Mouse (Mus musculus): ENCODE results near the gene Kif13a. TPM values are rescaled to one million over a fixed set of nuclear protein-coding genes. Genes with fewer than 3 reads are reported as not detected.

The Kif13a gene
- polyA plus RNA-seq, 1 experiment from 2014 or later: 8.0 TPM

GRCm38 (mm10) chr13:46779831-46780230 lies 149.8 kb downstream of the Kif13a start:
- H3K36me3 ChIP-seq (replicated peaks): peaks cover 60% of the 10 kb centered on the region
- no peak for DNase-seq (ENCODE audit: extremely low spot score, low spot score)
- 82% methylated on average over 10 of the region's 10 CpGs for WGBS

GRCm38 (mm10) chr13:46777461-46777860 lies 152.2 kb downstream of the Kif13a start:
- DNase-seq (ENCODE audit: extremely low spot score, low spot score): no peak
- no peaks in the 10 kb centered on the region for H3K27me3 ChIP-seq (ENCODE audit: poor library complexity, severe bottlenecking)
- H3K36me3 ChIP-seq (replicated peaks): peaks cover 63% of the 10 kb centered on the region
- H3K27ac ChIP-seq: no peak overlapping the region
- no peak overlapping the region for H3K4me3 ChIP-seq
- no peaks in the 10 kb centered on the region; the same call in 1 of the 2 replicates for H3K4me1 ChIP-seq
- 0 out of 2 replicates have a peak, but pooled peaks cover 2% of the 10 kb centered on the region for H3K9me3 ChIP-seq
- 91% methylated on average over 3 of the region's 3 CpGs for WGBS

More at GRCm38 (mm10) chr13:46779831-46780230, 149.8 kb downstream of the Kif13a start:
- no peak overlapping the region for H3K27ac ChIP-seq
- H3K4me3 ChIP-seq: no peak overlapping the region
- no peaks in the 10 kb centered on the region for H3K27me3 ChIP-seq (ENCODE audit: poor library complexity, severe bottlenecking)
- no peaks in the 10 kb centered on the region; the same call in 1 of the 2 replicates for H3K4me1 ChIP-seq
- H3K9me3 ChIP-seq: no peaks in the 10 kb centered on the region

- no peaks in the 10 kb centered on the region for H3K27me3 ChIP-seq (ENCODE audit: poor library complexity, severe bottlenecking)
- 0 out of 2 replicates have a peak, but pooled peaks cover 2% of the 10 kb centered on the region for H3K9me3 ChIP-seq
- H3K27ac ChIP-seq: no peak overlapping the region
- H3K4me3 ChIP-seq: no peak overlapping the region
- no peaks in the 10 kb centered on the region; the same call in 1 of the 2 replicates for H3K4me1 ChIP-seq
- no peak for DNase-seq (ENCODE audit: extremely low spot score, low spot score)
- WGBS: 79% methylated on average over 14 of the region's 14 CpGs
- peaks cover 69% of the 10 kb centered on the region for H3K36me3 ChIP-seq (replicated peaks)
Measured at GRCm38 (mm10) chr13:46776636-46777305, 152.9 kb downstream of the Kif13a start.

GRCm38 (mm10) chr13:46774998-46775397 lies 154.7 kb downstream of the Kif13a start:
- Histone ChIP-seq H3K9me3 (0 out of 2 replicates have a peak, but pooled peaks cover 2% of the 10 kb centered on the region), H3K4me1 (no peaks in the 10 kb centered on the region; the same call in 1 of the 2 replicates), H3K27ac (no peak overlapping the region), H3K36me3 (replicated peaks) (peaks cover 74% of the 10 kb centered on the region), H3K4me3 (no peak overlapping the region), H3K27me3 (ENCODE audit: poor library complexity, severe bottlenecking) (no peaks in the 10 kb centered on the region)
- DNase-seq (ENCODE audit: extremely low spot score, low spot score): no peak
- 91% methylated on average over 5 of the region's 5 CpGs for WGBS

- no peak overlapping the region for H3K4me3 ChIP-seq
- DNase-seq (ENCODE audit: extremely low spot score, low spot score): no peak
- H3K27ac ChIP-seq: no peak overlapping the region
- peaks cover 88% of the 10 kb centered on the region for H3K36me3 ChIP-seq (replicated peaks)
- H3K9me3 ChIP-seq: 0 out of 2 replicates have a peak, but pooled peaks cover 2% of the 10 kb centered on the region
- no peaks in the 10 kb centered on the region for H3K4me1 ChIP-seq
- WGBS: 97% methylated on average over 13 of the region's 13 CpGs
- no peaks in the 10 kb centered on the region for H3K27me3 ChIP-seq (ENCODE audit: poor library complexity, severe bottlenecking)
Measured at GRCm38 (mm10) chr13:46772581-46772980, 157.1 kb downstream of the Kif13a start.

GRCm38 (mm10) chr13:46765361-46765760 lies 164.3 kb downstream of the Kif13a start:
- no peaks in the 10 kb centered on the region for H3K27me3 ChIP-seq (ENCODE audit: poor library complexity, severe bottlenecking)
- H3K9me3 ChIP-seq: no peaks in the 10 kb centered on the region
- DNase-seq (ENCODE audit: extremely low spot score, low spot score): no peak
- H3K27ac ChIP-seq: no peak overlapping the region
- H3K36me3 ChIP-seq (replicated peaks): peaks cover 84% of the 10 kb centered on the region
- 96% methylated on average over 2 of the region's 2 CpGs for WGBS
- no peaks in the 10 kb centered on the region for H3K4me1 ChIP-seq
- no peak overlapping the region for H3K4me3 ChIP-seq

- Histone ChIP-seq H3K27ac (no peak overlapping the region), H3K27me3 (ENCODE audit: poor library complexity, severe bottlenecking) (no peaks in the 10 kb centered on the region), H3K9me3 (no peaks in the 10 kb centered on the region), H3K4me1 (no peaks in the 10 kb centered on the region), H3K4me3 (no peak overlapping the region), H3K36me3 (replicated peaks) (peaks cover 82% of the 10 kb centered on the region)
- 96% methylated on average over 9 of the region's 9 CpGs for WGBS
- DNase-seq (ENCODE audit: extremely low spot score, low spot score): no peak
Measured at GRCm38 (mm10) chr13:46763210-46763609, 166.5 kb downstream of the Kif13a start.

GRCm38 (mm10) chr13:46760921-46761320 lies 168.7 kb downstream of the Kif13a start:
- Histone ChIP-seq H3K27me3 (ENCODE audit: poor library complexity, severe bottlenecking) (no peaks in the 10 kb centered on the region), H3K27ac (no peak overlapping the region), H3K9me3 (no peaks in the 10 kb centered on the region), H3K4me1 (no peaks in the 10 kb centered on the region), H3K36me3 (replicated peaks) (peaks cover 73% of the 10 kb centered on the region), H3K4me3 (no peak overlapping the region)
- WGBS: 74% methylated on average over 6 of the region's 6 CpGs
- DNase-seq (ENCODE audit: extremely low spot score, low spot score): no peak

- H3K36me3 ChIP-seq (replicated peaks): peaks cover 68% of the 10 kb centered on the region
- no peaks in the 10 kb centered on the region for H3K27me3 ChIP-seq (ENCODE audit: poor library complexity, severe bottlenecking)
- no peak overlapping the region for H3K4me3 ChIP-seq
- WGBS: 66% methylated on average over 8 of the region's 8 CpGs
- H3K4me1 ChIP-seq: no peaks in the 10 kb centered on the region
- no peaks in the 10 kb centered on the region for H3K9me3 ChIP-seq
- no peak for DNase-seq (ENCODE audit: extremely low spot score, low spot score)
- H3K27ac ChIP-seq: no peak overlapping the region
Measured at GRCm38 (mm10) chr13:46759281-46759809, 170.3 kb downstream of the Kif13a start.

- DNase-seq (ENCODE audit: extremely low spot score, low spot score): no peak
- Histone ChIP-seq H3K4me3 (no peak overlapping the region), H3K36me3 (replicated peaks) (peaks cover 63% of the 10 kb centered on the region), H3K27me3 (ENCODE audit: poor library complexity, severe bottlenecking) (no peaks in the 10 kb centered on the region), H3K27ac (no peak overlapping the region), H3K9me3 (no peaks in the 10 kb centered on the region), H3K4me1 (no peaks in the 10 kb centered on the region)
- WGBS: 93% methylated on average over 13 of the region's 13 CpGs
Measured at GRCm38 (mm10) chr13:46758627-46759026, 171.0 kb downstream of the Kif13a start.

GRCm38 (mm10) chr13:46757946-46758345 lies 171.7 kb downstream of the Kif13a start:
- no peak overlapping the region for H3K4me3 ChIP-seq
- no peak overlapping the region for H3K27ac ChIP-seq
- 90% methylated on average over 7 of the region's 7 CpGs for WGBS
- no peak for DNase-seq (ENCODE audit: extremely low spot score, low spot score)
- H3K27me3 ChIP-seq (ENCODE audit: poor library complexity, severe bottlenecking): no peaks in the 10 kb centered on the region
- no peaks in the 10 kb centered on the region for H3K4me1 ChIP-seq
- H3K36me3 ChIP-seq (replicated peaks): peaks cover 63% of the 10 kb centered on the region
- H3K9me3 ChIP-seq: no peaks in the 10 kb centered on the region

GRCm38 (mm10) chr13:46753294-46753693 lies 176.4 kb downstream of the Kif13a start:
- no peak for DNase-seq (ENCODE audit: extremely low spot score, low spot score)
- WGBS: 92% methylated on average over 5 of the region's 5 CpGs
- H3K27ac ChIP-seq: no peak overlapping the region
- H3K36me3 ChIP-seq (replicated peaks): peaks cover 53% of the 10 kb centered on the region
- no peaks in the 10 kb centered on the region for H3K9me3 ChIP-seq
- H3K4me3 ChIP-seq: no peak overlapping the region
- no peaks in the 10 kb centered on the region for H3K27me3 ChIP-seq (ENCODE audit: poor library complexity, severe bottlenecking)
- H3K4me1 ChIP-seq: no peaks in the 10 kb centered on the region

GRCm38 (mm10) chr13:46752566-46753229 lies 177.0 kb downstream of the Kif13a start:
- Histone ChIP-seq H3K27me3 (ENCODE audit: poor library complexity, severe bottlenecking) (no peaks in the 10 kb centered on the region), H3K4me3 (no peak overlapping the region), H3K4me1 (no peaks in the 10 kb centered on the region), H3K36me3 (replicated peaks) (peaks cover 50% of the 10 kb centered on the region), H3K9me3 (no peaks in the 10 kb centered on the region), H3K27ac (no peak overlapping the region)
- WGBS: 89% methylated on average over 13 of the region's 13 CpGs
- no peak for DNase-seq (ENCODE audit: extremely low spot score, low spot score)

Data from forebrain, embryonic 10.5 days (tissue).